Mouse (Mus musculus): Measurements from ENCODE around the gene Fignl1.

Gene Fignl1

DNA sequence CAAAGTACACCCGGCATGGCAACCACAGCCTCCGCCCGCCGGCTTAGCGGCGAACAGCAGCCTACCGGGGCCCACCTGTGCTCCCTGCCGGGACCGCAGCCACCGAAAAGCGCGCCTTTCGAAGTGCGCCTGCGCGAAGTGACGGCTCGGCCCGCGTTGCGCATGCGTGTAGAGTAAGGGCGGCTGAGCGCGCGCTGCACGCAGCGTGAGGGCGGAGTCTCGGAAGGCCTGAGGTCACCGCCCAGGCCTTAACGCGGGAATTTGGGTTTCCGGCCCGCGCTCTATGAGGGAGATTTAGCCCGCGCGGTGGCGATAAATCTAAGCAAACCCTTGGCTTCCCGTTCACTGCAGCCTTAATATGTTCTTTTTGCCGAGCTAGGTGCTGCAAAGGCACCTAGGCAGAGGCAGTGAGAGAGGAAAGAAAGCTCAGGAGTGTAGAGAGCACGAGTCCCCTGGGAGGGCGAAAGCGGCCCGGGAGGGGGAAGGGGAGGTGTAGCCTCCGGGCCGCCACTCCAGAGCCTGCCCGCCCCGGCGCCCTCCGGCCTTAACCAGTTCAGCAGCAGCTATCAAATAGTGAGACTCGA, at the start of gene Fignl1:
Fignl1 (minus strand) TSS at position 143 of the 584 bp plus-strand sequence.
- ATAC-seq (ENCODE audit: low TSS enrichment): peak; percentile 98

DNA sequence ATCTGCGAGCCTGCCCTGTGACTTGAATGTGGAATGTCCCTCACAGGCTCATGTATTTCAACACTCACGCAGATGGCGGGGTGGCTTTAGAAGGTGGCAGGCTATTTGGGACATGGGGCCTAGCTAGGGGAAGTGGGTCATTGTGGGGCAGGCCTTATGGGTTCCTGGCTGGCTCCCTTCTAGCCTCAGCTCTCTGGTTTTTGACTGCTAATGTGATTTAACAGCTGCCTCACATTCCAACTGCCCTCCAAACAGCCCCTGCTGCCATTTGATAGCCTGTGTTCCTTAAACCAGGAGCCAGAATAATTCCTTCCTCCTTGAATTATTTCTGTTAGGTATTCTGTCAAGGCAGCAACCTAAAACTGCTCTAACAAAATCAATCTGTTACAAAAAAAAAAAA, 48.2 kb upstream of the Fignl1 start:
- ATAC-seq (ENCODE audit: low TSS enrichment): no peak

- ATAC-seq (ENCODE audit: low TSS enrichment): peak; percentile 52; the same call in 1 of the 2 replicates
These were observed 46.9 kb upstream of the Fignl1 start for GRCm38 (mm10) chr11:11855685-11856131.

- no peak for ATAC-seq (ENCODE audit: low TSS enrichment)
These were observed 46.4 kb upstream of the Fignl1 start for GRCm38 (mm10) chr11:11855061-11855672.

GRCm38 (mm10) chr11:11853731-11854461, 45.1 kb upstream of the Fignl1 start:
- no peak for ATAC-seq (ENCODE audit: low TSS enrichment)

DNA sequence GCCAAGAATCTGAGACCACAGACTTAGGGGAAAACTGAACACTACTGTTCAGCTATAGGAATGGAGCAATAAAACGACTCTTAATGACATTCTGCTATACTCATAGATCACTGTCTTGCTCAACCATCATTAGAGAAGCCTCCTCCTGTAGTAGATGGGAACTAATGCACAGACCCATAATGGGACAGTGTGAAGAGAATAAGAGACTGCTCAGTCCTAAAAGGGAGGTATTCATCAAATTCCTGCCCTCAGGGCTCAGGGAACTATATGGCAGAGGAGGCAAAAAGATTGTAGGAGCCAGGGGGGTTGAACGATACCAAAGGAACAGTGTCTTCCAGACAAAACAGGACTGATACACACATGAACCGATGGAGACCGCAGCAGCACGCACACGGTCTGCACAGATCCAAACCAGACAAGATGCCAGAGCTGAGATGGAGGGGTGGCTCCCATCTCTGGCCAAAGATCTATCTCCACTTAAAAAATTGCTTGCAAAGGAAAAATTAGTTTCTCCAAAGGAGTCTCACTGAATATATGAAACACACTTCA, 43.3 kb upstream of the Fignl1 start:
- ATAC-seq (ENCODE audit: low TSS enrichment): no peak

- no peak; the same call in 1 of the 2 replicates for ATAC-seq (ENCODE audit: low TSS enrichment)
These were observed 41.9 kb upstream of the Fignl1 start for GRCm38 (mm10) chr11:11850476-11851267.

- no peak for ATAC-seq (ENCODE audit: low TSS enrichment)
These were observed 41.0 kb upstream of the Fignl1 start for GRCm38 (mm10) chr11:11849513-11850311.

DNA sequence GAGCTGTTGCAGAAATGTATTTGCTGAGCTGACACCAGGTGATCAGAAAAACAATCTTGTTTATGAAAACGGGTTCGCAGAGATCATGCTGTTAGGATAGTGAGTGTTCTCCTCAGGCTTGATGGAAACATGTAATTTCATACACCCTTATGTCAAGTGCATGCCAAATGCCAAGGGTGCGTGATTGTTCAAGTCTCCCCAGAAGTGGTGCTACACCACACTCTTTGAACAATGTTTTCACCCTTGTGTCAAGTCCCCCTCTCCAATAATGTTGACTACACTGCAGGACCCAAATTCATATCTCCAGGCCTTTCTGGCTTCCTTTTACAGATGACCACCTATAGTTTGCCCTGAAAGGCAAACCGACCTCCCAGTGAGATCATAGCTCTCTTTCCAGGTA, 39.7 kb upstream of the Fignl1 start:
- ATAC-seq (ENCODE audit: low TSS enrichment): no peak

GRCm38 (mm10) chr11:11845044-11845443, 36.3 kb upstream of the Fignl1 start:
- ATAC-seq (ENCODE audit: low TSS enrichment): no peak

GRCm38 (mm10) chr11:11844367-11844971, 35.7 kb upstream of the Fignl1 start:
- peak; percentile 62 for ATAC-seq (ENCODE audit: low TSS enrichment)

- no peak for ATAC-seq (ENCODE audit: low TSS enrichment)
These were observed 32.8 kb upstream of the Fignl1 start for GRCm38 (mm10) chr11:11841590-11841989.

DNA sequence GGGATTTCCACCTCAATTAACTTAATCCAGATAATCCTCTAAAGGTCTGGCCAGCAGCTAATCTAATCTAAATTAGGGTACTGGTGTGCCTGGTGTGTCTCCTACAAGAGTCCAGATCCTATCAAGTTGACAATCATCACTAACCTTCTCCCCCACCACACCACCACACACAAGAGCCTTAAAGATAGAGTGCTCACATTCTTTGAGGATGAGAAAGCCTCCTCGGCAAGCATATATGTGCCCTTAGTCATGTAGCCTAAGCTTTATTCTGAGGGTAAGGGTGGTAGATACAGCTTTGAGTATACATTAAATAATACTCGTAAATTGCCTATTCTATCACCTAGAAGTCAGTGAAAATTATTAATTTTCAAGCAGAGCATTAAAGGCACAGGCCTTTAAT, 32.0 kb upstream of the Fignl1 start:
- no peak for ATAC-seq (ENCODE audit: low TSS enrichment)

DNA sequence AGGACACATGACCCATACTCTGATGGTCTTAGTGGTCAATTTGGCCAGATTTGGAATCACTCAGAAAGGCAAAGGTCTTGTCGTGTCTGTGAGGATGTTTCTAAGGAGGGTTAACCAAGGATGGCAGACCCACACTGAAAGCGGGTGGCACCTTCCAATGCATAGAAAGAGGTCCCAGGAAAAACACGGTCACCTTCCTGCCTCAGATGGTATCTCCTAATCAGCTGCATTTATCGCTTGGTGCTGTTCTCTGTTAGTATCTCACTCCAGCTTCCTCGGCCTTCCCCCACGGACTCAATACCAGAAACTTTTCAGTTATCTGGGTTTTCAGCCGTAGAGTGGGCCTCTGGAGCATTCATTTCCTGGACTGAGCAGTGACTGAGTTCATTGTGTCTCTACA, 31.1 kb upstream of the Fignl1 start:
- ATAC-seq (ENCODE audit: low TSS enrichment): no peak

DNA sequence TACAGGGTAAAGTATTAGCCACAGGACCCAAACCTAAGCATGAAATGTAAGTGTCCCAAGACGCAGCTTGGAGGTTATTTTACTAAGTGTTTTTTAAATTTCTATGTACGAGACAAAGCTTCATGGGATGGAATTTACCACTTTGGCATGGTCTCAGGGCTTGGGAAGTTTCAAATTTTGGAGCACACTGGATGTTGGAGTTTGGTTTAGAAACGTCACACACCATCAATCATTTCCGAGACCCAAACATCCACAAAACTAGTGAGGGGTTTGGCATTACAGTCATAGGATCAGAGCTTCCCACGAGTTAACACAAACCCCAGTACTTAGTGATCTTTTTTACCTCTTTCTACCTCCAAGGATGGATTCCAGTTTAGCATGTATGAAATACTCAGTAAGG, 28.6 kb upstream of the Fignl1 start:
- no peak for ATAC-seq (ENCODE audit: low TSS enrichment)

DNA sequence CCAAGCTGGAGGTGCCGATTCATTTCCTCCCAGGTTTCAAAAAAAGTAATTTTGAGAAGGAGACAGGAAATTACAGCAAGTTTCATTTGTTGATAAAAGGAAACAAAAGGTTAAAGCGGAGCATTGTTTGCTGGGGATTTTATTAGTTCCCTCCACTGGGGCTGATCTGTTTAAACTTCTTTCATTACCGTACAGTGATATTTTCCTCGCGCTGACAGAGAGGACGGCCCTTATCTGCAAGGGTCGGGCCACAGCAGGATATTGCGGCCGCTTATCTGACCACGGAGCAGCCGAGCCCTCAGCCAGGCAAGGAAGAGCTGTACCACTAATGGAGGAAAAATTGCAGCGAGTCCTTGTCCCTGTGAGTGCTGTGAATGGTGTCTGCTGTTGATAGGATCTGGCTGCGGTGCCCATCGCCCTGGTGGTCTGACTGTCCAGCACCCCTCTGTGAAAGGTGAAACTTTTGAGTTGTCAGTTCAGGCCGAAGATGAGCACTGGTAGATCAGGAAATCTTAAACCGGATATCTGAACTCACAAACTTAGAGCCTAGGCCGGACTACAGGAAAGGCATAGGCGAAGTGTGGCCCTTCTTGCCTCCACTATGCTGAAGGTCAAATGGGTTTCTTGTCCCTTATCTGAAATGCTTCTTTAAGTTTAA, 28.1 kb upstream of the Fignl1 start:
- ATAC-seq (ENCODE audit: low TSS enrichment): no peak

DNA sequence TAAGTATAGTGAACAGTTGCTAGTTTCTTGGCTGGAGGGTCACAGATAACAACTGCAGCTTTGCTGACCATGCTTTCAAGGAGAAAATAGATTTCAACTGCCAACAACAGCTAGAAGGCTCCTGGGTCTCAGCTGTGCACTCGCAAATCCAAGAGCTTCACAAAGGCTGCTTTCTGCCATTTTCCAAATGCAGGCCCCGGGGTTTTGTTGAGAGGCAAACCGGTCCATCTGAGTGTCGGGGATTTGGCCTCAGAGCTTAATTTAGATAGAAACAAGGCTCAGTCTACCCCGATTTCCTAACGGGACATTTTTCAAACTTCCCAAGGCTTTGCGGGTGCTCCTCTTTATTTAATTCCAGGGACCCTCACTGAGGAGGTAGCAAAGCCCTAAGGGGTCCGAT, 27.5 kb upstream of the Fignl1 start:
- no peak for ATAC-seq (ENCODE audit: low TSS enrichment)

- ATAC-seq (ENCODE audit: low TSS enrichment): no peak
These were observed 27.0 kb upstream of the Fignl1 start for GRCm38 (mm10) chr11:11835791-11836190.

GRCm38 (mm10) chr11:11835361-11835760, 26.6 kb upstream of the Fignl1 start:
- ATAC-seq (ENCODE audit: low TSS enrichment): no peak

DNA sequence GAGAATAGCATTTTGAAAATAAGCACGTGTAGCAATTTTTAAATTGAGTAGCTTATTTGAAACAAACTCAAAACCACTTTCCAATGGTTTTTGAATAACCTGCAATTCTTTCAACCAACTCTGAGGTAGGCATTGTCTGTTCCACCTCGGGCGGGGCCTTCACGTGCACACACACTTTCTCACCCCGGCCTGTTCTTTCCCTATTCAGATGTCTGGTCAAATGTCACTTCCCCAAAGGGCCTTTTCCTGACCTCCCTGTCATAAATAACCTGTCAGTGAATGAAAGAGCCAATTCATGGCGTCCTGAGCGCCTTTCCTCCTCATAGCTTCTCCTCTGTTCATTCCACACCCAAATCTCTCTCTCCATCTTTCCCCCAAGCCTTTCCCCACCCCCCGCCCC, 24.3 kb upstream of the Fignl1 start:
- no peak for ATAC-seq (ENCODE audit: low TSS enrichment)

Measured in frontal cortex, adult (tissue).